Mouse (Mus musculus) embryonic facial prominence, embryonic 15.5 days (tissue): ENCODE data around the gene Kcnk3. TPM values are rescaled to one million over a fixed set of nuclear protein-coding genes. Genes with fewer than 3 reads are reported as not detected.

ENCODE experiments used
- ATAC-seq: fragments of 200-750 bp; cut with Nextera tagmentation; 2 replicates; pipeline ENCODE4 v1.8.0; 2017; ENCODE audit warnings: low read depth, moderate TSS enrichment; ENCODE audit not compliant: insufficient number of reproducible peaks, low FRiP score, low TSS enrichment
- H3K27ac ChIP-seq: fragments of 300-500 bp; sonication (generic); replicated peaks from 2 replicates; pipeline ENCODE4 v1.5.1; 2015; ENCODE audit warnings: mild to moderate bottlenecking, inconsistent platforms
- H3K27me3 ChIP-seq: fragments of 300-500 bp; sonication (generic); 2 replicates; pipeline ENCODE4 v1.6.1; 2015; ENCODE audit warnings: inconsistent platforms
- H3K36me3 ChIP-seq: fragments of 300-500 bp; sonication (generic); 2 replicates; pipeline ENCODE4 v1.6.1; 2015; ENCODE audit warnings: mild to moderate bottlenecking, inconsistent platforms
- H3K4me1 ChIP-seq: fragments of 300-500 bp; sonication (generic); 2 replicates; pipeline ENCODE4 v1.6.1; 2015; ENCODE audit warnings: inconsistent platforms
- H3K4me2 ChIP-seq: fragments of 300-500 bp; sonication (generic); replicated peaks from 2 replicates; pipeline ENCODE4 v1.6.1; 2015; ENCODE audit warnings: mild to moderate bottlenecking, inconsistent platforms
- H3K4me3 ChIP-seq: fragments of 300-500 bp; sonication (generic); replicated peaks from 2 replicates; pipeline ENCODE4 v1.5.1; 2015; ENCODE audit warnings: mild to moderate bottlenecking, inconsistent platforms
- H3K9ac ChIP-seq: fragments of 300-500 bp; sonication (generic); 2 replicates; pipeline ENCODE4 v1.6.1; 2015; ENCODE audit warnings: inconsistent platforms
- H3K9me3 ChIP-seq: fragments of 300-500 bp; sonication (generic); replicated peaks from 2 replicates; pipeline ENCODE4 v1.6.1; 2016; ENCODE audit warnings: inconsistent platforms
- WGBS: fragments of 180-500 bp; shearing (Covaris S2); methylation state at CpG from one replicate; pipeline ENCODE4 v1.1.7; 2015; 5-methylcytosine and 5-hydroxymethylcytosine counted together
- polyA plus RNA-seq: library from polyadenylated mRNA; unstranded; fragments of >200 nt; fragmentation: Nextera tagmentation; extraction: Ambion mirVana; gene quantifications from 2 replicates; pipeline ENCODE4 v1.2.1, GENCODE M21; 2015

Gene Kcnk3
- polyA plus RNA-seq, 1 experiment from 2014 or later = 1.3 TPM

DNA sequence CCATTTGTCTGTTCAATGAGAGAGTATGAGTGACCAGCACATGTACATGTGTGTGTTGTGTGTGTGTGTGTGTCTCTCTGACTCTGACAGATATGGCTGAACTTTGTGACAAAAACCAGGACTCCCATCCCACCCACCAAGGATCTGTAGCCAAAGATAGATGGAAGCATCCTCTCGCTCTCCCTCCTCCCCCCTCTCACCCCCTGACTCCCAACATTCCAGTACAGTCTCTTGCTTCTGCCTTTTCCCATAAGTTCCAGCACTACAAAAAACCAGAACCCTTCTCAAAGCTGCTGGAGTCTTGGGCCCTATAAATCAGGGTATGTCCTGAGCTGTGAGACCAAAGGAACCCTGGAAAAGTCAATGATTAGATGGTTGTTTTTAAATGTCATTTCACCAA is 19.5 kb upstream of the Kcnk3 start:
- ATAC-seq = no peak
- Histone ChIP-seq H3K9me3 (no peaks in the 10 kb centered on the region), H3K27ac (no peak overlapping the region), H3K36me3 (no peaks in the 10 kb centered on the region), H3K4me3 (no peak overlapping the region), H3K4me1 (no peaks in the 10 kb centered on the region), H3K9ac (no peak overlapping the region), H3K27me3 (no peaks in the 10 kb centered on the region), H3K4me2 (no peak overlapping the region)
- 95% methylated on average over 1 of the region's 1 CpGs for WGBS

DNA sequence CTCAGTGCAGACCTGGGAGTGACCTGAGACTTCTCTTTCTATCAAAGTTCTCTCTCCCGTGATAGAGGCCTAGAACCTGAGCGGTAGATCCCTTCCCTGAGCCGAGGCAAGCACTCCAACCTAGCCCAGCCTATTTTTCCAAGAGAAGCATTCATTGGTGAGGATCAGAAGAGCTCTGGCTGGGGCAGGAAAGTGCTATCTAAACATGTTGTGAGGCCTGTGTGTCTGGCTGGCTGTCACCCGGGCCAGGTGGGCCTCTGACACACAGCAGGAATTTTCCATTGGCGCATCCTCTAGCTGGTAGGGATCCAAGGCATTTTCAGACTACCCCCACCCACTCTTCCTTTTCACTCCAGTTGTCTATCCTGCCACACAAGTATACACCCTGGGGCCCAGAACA is 16.1 kb upstream of the Kcnk3 start:
- Histone ChIP-seq H3K4me1 (no peaks in the 10 kb centered on the region), H3K36me3 (no peaks in the 10 kb centered on the region), H3K27me3 (no peaks in the 10 kb centered on the region), H3K9ac (no peak overlapping the region), H3K4me2 (no peak overlapping the region), H3K4me3 (no peak overlapping the region), H3K9me3 (no peaks in the 10 kb centered on the region), H3K27ac (no peak overlapping the region)
- 72% methylated on average over 5 of the region's 5 CpGs for WGBS
- no peak for ATAC-seq

DNA sequence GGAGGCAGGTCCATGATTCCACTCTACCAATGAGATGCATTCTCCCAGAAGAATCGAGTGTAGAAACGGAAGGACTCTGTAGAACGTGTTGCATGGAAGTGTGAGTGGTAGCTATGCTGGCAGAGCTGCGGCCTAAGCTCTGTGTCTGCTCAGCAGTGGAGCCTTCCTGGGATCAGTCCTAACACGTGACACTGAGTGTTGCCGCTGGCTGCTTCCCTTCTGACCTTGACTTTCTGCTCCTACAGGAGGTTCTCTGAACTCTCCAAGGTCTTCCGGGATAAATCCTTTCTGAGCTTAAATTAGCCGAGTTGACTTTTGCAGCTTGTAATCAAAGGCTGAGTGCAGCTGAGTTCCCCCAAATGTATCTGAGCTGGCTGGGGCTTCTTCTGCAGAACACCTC is 13.6 kb upstream of the Kcnk3 start:
- H3K4me2 ChIP-seq = no peak overlapping the region
- H3K36me3 ChIP-seq = no peaks in the 10 kb centered on the region
- H3K4me3 ChIP-seq = no peak overlapping the region
- ATAC-seq = no peak
- no peaks in the 10 kb centered on the region for H3K4me1 ChIP-seq
- no peaks in the 10 kb centered on the region for H3K27me3 ChIP-seq
- H3K9me3 ChIP-seq = no peaks in the 10 kb centered on the region
- no peak overlapping the region for H3K9ac ChIP-seq
- WGBS = 88% methylated on average over 8 of the region's 8 CpGs
- no peak overlapping the region for H3K27ac ChIP-seq

DNA sequence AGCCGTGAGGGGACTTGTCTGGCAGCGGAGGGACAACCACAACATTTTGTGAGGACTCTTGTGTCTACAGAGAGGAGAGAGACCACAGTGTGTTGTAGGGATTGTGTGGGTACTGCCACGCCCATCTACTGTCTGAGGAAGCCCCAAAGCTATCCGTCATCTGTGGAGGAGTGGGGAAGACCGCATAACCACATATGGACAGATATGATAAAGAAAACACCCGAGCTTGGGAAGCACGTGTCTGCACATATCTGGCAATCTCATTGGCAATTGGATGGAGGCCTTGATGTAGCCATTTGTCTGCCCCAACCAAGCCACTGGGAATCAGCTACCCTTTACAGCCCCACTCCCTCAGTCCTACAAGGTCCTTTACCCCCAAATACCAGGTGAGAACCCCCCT is 11.7 kb upstream of the Kcnk3 start:
- ATAC-seq = no peak
- H3K27ac ChIP-seq = no peak overlapping the region
- 79% methylated on average over 7 of the region's 7 CpGs for WGBS

DNA sequence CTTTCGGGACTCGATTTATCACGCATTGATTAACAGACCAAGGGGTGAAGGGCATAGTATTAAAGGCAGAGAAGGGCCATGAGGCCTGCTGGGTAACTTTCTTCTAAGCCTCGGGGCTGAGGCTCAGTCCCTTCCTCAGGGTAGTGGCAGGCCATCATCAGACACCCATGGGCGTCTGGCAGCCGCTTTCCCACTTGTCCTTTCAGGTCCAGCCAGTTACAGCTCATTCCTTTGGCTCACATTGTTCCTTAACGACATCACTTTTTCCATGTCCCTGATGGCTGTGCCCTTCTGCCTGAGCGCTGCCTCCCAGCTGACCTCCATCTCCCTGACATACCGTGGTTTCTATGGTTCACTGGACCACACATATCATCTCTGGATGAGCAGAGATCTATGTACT is 10.7 kb upstream of the Kcnk3 start:
- no peaks in the 10 kb centered on the region for H3K4me1 ChIP-seq
- WGBS = 70% methylated on average over 9 of the region's 9 CpGs
- no peaks in the 10 kb centered on the region for H3K9me3 ChIP-seq
- H3K4me3 ChIP-seq = no peak overlapping the region
- no peak for ATAC-seq
- H3K27me3 ChIP-seq = no peaks in the 10 kb centered on the region
- no peaks in the 10 kb centered on the region for H3K36me3 ChIP-seq
- no peak overlapping the region for H3K4me2 ChIP-seq
- H3K9ac ChIP-seq = no peak overlapping the region
- no peak overlapping the region for H3K27ac ChIP-seq

More for the DNA sequence above, 11.7 kb upstream of the Kcnk3 start:
- Histone ChIP-seq H3K4me3 (no peak overlapping the region), H3K4me1 (no peaks in the 10 kb centered on the region), H3K9me3 (no peaks in the 10 kb centered on the region), H3K9ac (no peak overlapping the region), H3K27me3 (no peaks in the 10 kb centered on the region), H3K4me2 (no peak overlapping the region), H3K36me3 (no peaks in the 10 kb centered on the region)

DNA sequence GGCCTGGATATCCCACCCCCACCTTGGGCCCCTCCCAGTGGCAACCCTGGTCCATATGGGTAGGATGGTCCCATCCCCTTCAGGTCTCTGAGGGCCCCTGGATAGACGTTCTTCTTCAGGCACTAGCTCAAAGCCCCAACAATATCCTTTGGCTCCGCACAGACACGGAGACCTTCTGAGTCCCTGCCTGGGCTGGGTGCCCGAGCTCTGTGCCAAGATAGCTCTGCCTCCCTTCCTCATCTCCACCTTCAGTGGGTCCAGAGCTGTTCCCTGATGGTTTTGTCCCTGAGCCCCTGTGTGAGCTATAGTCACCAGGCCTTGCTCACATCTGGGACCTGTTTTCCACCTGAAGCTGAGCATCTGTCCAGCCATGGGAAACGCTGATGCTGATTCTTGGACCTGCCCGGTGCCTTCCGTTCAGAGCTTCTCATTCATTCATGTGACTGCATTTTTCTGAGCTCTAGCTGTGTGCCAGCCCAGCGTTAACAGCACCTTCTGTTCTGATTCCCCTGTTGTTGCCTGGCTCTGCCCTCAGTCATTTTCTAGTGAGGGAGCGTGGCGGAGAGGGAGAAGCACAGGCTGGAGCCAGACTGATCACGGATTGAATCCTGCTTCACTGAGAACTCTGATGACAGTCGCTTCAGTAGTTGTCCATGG is 10.2 kb upstream of the Kcnk3 start:
- Histone ChIP-seq H3K4me3 (no peak overlapping the region), H3K9me3 (no peaks in the 10 kb centered on the region), H3K9ac (no peak overlapping the region), H3K4me2 (no peak overlapping the region), H3K27ac (no peak overlapping the region), H3K27me3 (no peaks in the 10 kb centered on the region), H3K4me1 (no peaks in the 10 kb centered on the region), H3K36me3 (no peaks in the 10 kb centered on the region)
- no peak for ATAC-seq
- 78% methylated on average over 12 of the region's 12 CpGs for WGBS

DNA sequence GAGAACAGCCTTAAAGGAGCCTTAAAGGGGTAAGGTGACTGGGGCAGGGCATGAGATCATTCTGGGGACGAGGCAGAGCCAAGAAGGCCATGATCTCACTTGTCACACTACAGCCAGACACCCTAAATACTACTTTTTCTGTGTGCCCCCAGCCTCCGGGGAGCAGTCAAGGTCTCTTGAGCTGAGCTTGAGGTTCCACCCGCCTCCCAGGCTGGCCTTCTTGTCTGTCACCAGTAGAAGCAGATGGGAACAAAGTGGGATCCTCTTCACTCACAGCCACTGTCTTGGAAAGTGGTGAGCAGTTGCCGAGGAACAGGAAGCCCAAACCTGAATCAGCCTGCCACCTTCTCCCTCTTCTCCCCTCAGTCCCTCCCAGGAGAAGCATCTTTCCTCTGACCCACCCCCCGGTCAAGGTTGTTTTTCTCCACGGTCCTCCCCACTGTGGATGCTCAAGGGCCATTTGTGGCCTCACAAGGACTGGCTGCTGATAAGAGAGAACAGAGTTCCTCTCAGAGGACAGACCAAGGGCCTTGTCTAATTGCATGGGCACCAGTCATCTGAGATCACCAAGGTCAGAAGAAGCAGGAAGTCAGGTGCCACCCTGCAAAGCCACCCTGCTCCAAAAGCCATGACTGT is 9.4 kb upstream of the Kcnk3 start:
- ATAC-seq = no peak
- Histone ChIP-seq H3K4me1 (no peaks in the 10 kb centered on the region), H3K27me3 (peaks cover 1% of the 10 kb centered on the region; the same call in 1 of the 2 replicates), H3K9me3 (no peaks in the 10 kb centered on the region), H3K9ac (no peak overlapping the region), H3K27ac (no peak overlapping the region), H3K4me2 (no peak overlapping the region), H3K4me3 (no peak overlapping the region), H3K36me3 (no peaks in the 10 kb centered on the region)
- WGBS = 77% methylated on average over 6 of the region's 6 CpGs

DNA sequence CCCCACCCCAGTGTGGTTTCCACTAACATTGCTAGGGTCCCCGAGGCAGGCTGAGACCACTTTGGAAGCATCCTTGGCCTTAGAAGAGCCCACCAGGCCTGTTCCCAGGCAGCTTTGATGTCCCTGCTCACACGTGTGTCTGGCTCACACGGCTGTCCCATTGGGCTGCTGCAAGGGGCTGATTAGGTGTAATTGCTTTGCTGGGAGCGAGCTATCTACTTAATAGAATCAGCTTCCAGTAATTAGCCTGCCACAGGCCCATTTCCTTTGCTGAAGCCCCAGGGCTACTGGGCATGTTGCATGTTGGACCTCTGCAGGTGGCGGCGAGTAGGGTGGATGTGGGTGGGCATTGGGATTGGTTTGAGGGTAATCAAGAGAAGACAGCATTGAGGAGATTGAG is 7.2 kb upstream of the Kcnk3 start:
- no peaks in the 10 kb centered on the region for H3K36me3 ChIP-seq
- WGBS = 41% methylated on average over 6 of the region's 6 CpGs
- peaks cover 4% of the 10 kb centered on the region; the same call in 1 of the 2 replicates for H3K27me3 ChIP-seq
- H3K4me3 ChIP-seq = no peak overlapping the region
- H3K27ac ChIP-seq = no peak overlapping the region
- H3K9me3 ChIP-seq = no peaks in the 10 kb centered on the region
- no peak overlapping the region for H3K9ac ChIP-seq
- no peak for ATAC-seq
- no peak overlapping the region for H3K4me2 ChIP-seq
- H3K4me1 ChIP-seq = no peaks in the 10 kb centered on the region

DNA sequence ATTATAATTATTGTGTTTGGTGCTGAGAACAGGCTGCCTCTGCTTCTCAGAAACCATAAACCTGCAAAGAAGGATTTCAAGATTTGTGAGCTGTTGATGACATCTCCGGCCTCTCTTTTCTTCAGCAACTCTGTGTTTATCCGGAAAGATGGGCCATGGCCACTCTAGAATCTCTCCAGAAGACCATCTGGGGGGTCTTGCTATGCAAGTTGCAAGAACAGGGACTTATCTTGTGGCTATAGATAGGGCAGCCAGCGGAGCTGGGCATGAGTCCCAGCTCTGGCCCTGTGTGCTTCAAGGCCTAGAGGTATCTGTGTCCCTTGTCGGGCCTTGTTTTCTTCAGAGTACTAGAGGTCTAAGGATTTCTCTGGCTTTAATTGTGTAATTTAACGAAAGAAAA is 6.0 kb upstream of the Kcnk3 start:
- H3K9ac ChIP-seq = no peak overlapping the region
- H3K4me1 ChIP-seq = no peaks in the 10 kb centered on the region
- H3K27me3 ChIP-seq = peaks cover 11% of the 10 kb centered on the region
- H3K4me3 ChIP-seq = no peak overlapping the region
- no peak overlapping the region for H3K27ac ChIP-seq
- no peaks in the 10 kb centered on the region for H3K9me3 ChIP-seq
- no peaks in the 10 kb centered on the region for H3K36me3 ChIP-seq
- no peak overlapping the region for H3K4me2 ChIP-seq
- WGBS = 81% methylated on average over 5 of the region's 5 CpGs
- no peak for ATAC-seq

DNA sequence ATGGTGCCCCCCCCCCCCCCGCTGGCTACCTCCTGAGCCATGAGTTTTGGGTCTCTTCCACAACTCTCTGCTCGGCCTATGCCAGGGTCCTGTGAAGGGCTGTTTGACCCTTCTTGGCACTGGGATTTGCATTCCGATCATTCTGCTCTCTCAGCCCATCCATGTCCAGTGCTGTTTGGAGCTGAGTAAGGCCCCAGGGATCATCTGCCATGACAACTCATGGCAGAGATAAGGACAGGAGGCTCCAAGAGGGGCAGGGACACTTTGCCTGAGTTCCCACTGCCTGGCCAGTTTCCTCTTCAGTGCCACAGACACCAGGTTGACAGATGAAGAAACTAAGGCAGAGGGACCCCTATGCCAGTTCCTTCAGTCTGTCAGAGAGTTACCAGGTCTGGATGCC is 1.4 kb upstream of the Kcnk3 start:
- WGBS = 72% methylated on average over 3 of the region's 3 CpGs
- Histone ChIP-seq H3K4me3 (no peak overlapping the region), H3K9me3 (no peaks in the 10 kb centered on the region), H3K4me1 (peaks cover 14% of the 10 kb centered on the region), H3K27me3 (peaks cover 56% of the 10 kb centered on the region), H3K4me2 (no peak overlapping the region), H3K27ac (no peak overlapping the region), H3K9ac (no peak overlapping the region), H3K36me3 (no peaks in the 10 kb centered on the region)
- ATAC-seq = no peak

DNA sequence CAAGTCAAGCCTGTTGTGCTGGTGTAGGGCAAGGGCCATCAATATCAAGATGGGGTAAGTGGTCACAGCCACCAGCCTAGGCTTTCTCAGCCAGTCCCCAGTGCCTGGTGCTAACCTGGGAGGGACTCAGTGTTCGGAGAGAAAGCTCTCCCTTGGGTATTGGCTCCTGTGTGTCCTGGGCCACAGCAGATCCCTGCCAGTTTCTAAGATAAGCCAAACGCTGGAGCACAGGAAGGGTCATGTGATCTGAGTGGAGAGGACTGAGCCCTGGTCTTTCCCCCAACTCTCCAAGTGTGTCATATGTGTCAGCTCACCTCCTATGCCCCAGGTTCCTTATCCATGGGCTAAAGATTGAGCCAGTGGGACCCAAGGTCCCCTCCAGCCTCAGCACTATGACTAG is 869 bp upstream of the Kcnk3 start:
- Histone ChIP-seq H3K36me3 (no peaks in the 10 kb centered on the region), H3K4me2 (no peak overlapping the region), H3K27ac (no peak overlapping the region), H3K9ac (no peak overlapping the region), H3K27me3 (peaks cover 57% of the 10 kb centered on the region), H3K9me3 (no peaks in the 10 kb centered on the region), H3K4me1 (peaks cover 14% of the 10 kb centered on the region), H3K4me3 (no peak overlapping the region)
- WGBS = 30% methylated on average over 2 of the region's 2 CpGs
- ATAC-seq = no peak
